Mouse (Mus musculus): ENCODE results near the gene Aplp2. TPM values are rescaled to one million over a fixed set of nuclear protein-coding genes. Genes with fewer than 3 reads are reported as not detected.

The Aplp2 gene
- polyA plus RNA-seq, 1 experiment from 2014 or later, result 227 TPM

DNA sequence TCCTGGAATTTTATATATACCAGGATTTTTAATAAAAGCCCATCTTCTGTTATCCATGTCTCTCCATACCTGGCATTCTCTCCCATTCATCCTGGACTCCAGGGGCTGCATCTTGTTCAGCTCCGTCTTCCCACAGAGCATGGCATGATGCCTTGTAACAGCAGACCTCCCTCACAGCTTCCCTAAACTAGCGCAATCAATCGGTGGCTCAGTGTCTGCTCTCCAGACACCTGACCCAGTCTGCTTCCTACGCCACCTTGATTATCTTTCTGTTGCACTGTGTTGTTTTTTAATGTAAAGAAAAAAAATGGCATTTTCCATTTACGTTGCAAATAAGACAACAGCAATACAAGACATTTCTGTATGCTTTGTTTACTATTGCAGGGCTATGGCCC, 32.3 kb upstream of the Aplp2 start:
- Histone ChIP-seq H3K9ac (replicated peaks) (no peak overlapping the region), H3K4me3 (no peak overlapping the region), H3K36me3 (no peaks in the 10 kb centered on the region), H3K4me1 (no peaks in the 10 kb centered on the region), H3K4me2 (replicated peaks) (no peak overlapping the region), H3K27me3 (no peaks in the 10 kb centered on the region), H3K27ac (replicated peaks) (no peak overlapping the region), H3K9me3 (no peaks in the 10 kb centered on the region)
- ATAC-seq (replicated peaks), result no peak
- 75% methylated on average over 5 of the region's 5 CpGs for WGBS

DNA sequence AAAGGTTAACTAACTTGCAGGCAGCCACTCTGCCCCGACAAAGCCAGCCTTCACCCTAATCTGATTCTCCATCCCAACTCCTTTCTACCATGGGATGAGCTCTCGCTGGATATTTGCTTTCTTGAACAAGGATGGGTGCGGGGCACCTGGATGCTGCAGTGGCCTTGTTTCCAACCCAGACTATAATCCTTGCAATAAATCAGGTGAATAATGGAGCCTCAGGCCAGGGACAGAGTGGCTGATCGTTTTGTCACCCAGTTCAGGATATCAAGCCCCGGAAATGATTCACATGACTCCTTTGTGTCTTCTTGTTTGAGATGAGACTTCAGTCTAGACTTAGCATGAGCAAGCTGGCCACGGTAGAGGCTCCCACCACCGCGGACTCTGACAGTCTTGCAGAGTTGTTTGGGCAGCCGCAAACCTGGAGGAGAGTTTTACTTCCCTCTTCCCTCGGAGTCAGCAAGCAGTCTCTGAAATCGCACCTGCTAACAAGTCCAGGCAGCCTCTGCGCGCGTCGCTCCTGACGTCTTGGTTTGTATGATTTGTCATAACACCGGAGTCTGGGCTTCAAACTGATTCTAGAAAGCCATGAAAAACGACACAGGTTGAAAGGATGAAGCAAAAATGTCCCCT, 31.8 kb upstream of the Aplp2 start:
- 77% methylated on average over 18 of the region's 18 CpGs for WGBS
- Histone ChIP-seq H3K36me3 (no peaks in the 10 kb centered on the region), H3K9ac (replicated peaks) (no peak overlapping the region), H3K4me3 (no peak overlapping the region), H3K27ac (replicated peaks) (no peak overlapping the region), H3K4me1 (no peaks in the 10 kb centered on the region), H3K27me3 (no peaks in the 10 kb centered on the region), H3K9me3 (no peaks in the 10 kb centered on the region), H3K4me2 (replicated peaks) (no peak overlapping the region)
- ATAC-seq (replicated peaks), result no peak

DNA sequence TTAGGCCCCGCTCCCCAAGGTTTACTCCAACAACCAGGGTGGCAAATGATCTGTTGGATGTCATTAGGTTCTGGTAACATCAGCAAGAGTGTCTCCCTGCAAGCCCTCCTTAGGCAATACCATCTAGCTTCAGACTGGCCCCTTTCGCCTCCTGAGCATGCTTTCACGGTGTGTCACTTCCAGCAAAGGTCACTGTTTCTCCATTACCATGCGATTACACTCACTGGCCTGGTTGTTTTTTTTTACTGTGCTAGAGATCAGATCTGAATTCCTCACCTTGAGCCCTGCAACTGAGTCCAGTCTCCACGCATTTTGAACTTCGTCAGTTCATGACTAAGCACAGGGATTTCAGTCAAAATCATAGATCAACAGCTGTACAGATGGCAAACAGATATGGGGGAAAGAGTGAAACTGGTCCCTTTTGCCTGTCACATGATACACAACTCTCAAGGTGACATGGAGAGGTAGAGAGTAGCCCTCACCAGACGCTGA, 29.6 kb upstream of the Aplp2 start:
- no peak overlapping the region for H3K27ac ChIP-seq (replicated peaks)
- ATAC-seq (replicated peaks), result no peak
- H3K9me3 ChIP-seq, result no peaks in the 10 kb centered on the region
- no peaks in the 10 kb centered on the region for H3K4me1 ChIP-seq
- no peak overlapping the region for H3K9ac ChIP-seq (replicated peaks)
- WGBS, result 89% methylated on average over 7 of the region's 7 CpGs
- H3K4me2 ChIP-seq (replicated peaks), result no peak overlapping the region
- H3K36me3 ChIP-seq, result no peaks in the 10 kb centered on the region
- H3K4me3 ChIP-seq, result no peak overlapping the region
- H3K27me3 ChIP-seq, result no peaks in the 10 kb centered on the region

DNA sequence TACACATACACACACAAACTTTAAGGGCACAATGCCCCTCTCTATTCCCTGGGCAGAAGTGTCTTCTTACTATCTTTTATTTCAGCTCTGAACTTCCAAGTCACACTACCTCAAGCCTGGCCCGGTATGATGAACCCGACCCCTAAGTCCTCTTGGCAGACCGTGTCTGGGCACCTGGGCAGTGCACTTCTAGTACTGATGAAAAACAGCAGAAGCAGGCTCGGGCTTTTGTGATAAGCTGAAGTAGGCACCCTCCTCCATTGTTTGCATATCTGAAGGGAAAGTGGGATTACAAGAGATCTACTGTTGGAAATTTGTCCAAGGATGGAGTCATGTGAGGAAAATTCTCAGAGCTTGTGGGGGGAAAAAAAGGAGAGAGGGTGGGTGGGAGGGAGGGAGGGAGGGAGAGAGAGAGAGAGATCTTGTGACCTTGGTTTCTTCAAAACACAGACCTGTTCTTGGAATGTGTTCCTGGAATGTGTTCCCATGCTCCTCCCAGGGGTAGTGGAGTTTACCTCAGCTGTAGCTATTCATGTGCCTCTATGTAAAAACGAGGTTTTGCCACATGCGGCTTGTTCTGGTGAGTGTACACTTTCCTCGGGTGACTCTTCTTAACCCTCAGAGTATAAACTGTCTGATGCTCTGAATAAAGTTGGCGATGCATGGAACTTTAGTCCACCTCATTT, 29.1 kb upstream of the Aplp2 start:
- Histone ChIP-seq H3K9me3 (no peaks in the 10 kb centered on the region), H3K27ac (replicated peaks) (no peak overlapping the region), H3K27me3 (no peaks in the 10 kb centered on the region), H3K4me3 (no peak overlapping the region), H3K4me2 (replicated peaks) (no peak overlapping the region), H3K9ac (replicated peaks) (no peak overlapping the region), H3K36me3 (no peaks in the 10 kb centered on the region), H3K4me1 (no peaks in the 10 kb centered on the region)
- no peak for ATAC-seq (replicated peaks)
- 83% methylated on average over 8 of the region's 8 CpGs for WGBS

DNA sequence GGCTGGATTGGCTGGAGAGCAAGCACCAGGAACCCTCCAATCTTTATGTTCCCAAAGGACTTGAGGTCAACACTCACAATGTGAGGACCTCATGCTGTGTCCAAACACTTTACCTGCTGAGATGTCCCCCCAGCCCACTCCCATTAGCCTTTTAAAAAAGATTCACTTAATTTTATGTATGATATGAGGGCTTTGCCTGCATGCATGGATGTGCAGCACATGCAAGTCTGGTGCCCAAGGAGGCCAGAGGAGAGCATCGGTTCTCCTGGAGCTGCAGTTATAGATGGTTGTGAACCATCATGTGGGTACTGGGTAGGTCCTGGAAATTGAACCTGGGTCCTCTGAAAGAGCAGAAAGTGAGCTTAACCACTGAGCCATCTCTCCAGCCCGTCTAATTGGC, 27.9 kb upstream of the Aplp2 start:
- Histone ChIP-seq H3K9ac (replicated peaks) (no peak overlapping the region), H3K9me3 (no peaks in the 10 kb centered on the region), H3K4me2 (replicated peaks) (no peak overlapping the region), H3K4me1 (0 out of 2 replicates have a peak, but pooled peaks cover 4% of the 10 kb centered on the region), H3K27ac (replicated peaks) (no peak overlapping the region), H3K4me3 (no peak overlapping the region), H3K36me3 (no peaks in the 10 kb centered on the region), H3K27me3 (no peaks in the 10 kb centered on the region)
- no peak for ATAC-seq (replicated peaks)
- WGBS, result 88% methylated on average over 2 of the region's 2 CpGs

DNA sequence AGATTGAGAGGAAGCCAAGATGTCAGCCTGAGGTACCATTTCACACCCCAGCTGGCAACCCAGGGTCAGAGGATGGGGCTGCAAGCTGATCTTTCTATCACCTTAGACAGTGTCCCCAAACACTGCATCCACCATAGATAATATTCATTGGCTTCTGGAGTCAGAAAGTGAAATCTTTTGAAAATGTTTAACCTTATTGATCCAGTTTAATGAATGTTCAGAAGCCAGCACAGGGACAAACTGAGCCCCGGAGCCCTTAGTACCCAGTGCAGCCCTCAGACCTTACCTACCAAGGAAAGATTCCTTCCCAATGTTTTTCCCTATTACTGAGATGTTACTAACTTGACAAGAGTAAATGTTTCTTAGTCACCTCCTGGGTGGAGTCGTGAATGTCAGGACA, 26.9 kb upstream of the Aplp2 start:
- Histone ChIP-seq H3K9ac (replicated peaks) (no peak overlapping the region), H3K9me3 (no peaks in the 10 kb centered on the region), H3K4me2 (replicated peaks) (no peak overlapping the region), H3K27me3 (no peaks in the 10 kb centered on the region), H3K27ac (replicated peaks) (no peak overlapping the region), H3K36me3 (no peaks in the 10 kb centered on the region), H3K4me1 (0 out of 2 replicates have a peak, but pooled peaks cover 4% of the 10 kb centered on the region), H3K4me3 (no peak overlapping the region)
- WGBS, result 89% methylated on average over 2 of the region's 2 CpGs
- ATAC-seq (replicated peaks), result no peak

DNA sequence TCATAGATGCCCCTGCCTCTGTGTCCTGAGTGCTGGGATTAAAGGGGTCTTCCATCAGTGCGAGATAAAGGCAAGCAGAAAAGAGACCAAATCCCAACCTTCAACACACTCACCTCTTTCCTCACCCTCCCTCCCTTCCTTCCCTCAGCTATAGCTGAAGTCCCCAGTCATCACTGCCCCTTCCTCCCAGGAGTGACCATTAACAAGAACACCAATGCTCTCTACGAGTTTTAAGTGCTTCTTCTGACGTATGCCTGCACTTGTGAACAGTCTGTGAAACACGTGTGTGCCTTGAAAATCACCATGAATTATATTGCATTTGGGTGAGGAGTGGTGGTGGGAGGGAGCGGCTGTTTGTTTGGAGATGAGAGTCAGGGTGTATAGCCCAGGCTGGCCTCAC, 24.5 kb upstream of the Aplp2 start:
- Histone ChIP-seq H3K36me3 (no peaks in the 10 kb centered on the region), H3K9ac (replicated peaks) (no peak overlapping the region), H3K4me1 (0 out of 2 replicates have a peak, but pooled peaks cover 7% of the 10 kb centered on the region), H3K27ac (replicated peaks) (no peak overlapping the region), H3K4me3 (no peak overlapping the region), H3K27me3 (no peaks in the 10 kb centered on the region), H3K4me2 (replicated peaks) (no peak overlapping the region), H3K9me3 (no peaks in the 10 kb centered on the region)
- WGBS, result 79% methylated on average over 5 of the region's 5 CpGs
- no peak for ATAC-seq (replicated peaks)

DNA sequence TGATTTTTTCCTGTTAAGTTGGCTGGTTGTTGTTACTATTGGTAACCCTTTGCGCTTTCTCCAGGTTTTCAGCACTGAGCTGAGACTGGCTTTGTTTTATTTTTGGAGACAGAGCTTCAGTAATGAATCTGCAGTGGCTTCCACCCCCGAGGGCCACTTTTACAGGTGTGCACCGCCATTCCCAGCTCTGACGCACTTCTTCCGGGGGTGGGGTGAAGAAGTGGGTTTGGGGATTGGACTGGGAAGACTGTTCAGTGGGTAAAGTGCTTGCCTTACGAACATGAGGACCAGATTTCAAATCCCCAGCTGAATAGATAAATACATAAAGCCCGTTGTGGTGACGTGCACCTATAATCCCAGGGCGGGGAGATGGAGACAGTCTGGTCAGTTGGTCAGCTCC, 23.9 kb upstream of the Aplp2 start:
- Histone ChIP-seq H3K36me3 (no peaks in the 10 kb centered on the region), H3K4me2 (replicated peaks) (no peak overlapping the region), H3K27ac (replicated peaks) (no peak overlapping the region), H3K9me3 (no peaks in the 10 kb centered on the region), H3K27me3 (no peaks in the 10 kb centered on the region), H3K4me1 (0 out of 2 replicates have a peak, but pooled peaks cover 7% of the 10 kb centered on the region), H3K4me3 (no peak overlapping the region), H3K9ac (replicated peaks) (no peak overlapping the region)
- WGBS, result 88% methylated on average over 9 of the region's 9 CpGs
- ATAC-seq (replicated peaks), result no peak

DNA sequence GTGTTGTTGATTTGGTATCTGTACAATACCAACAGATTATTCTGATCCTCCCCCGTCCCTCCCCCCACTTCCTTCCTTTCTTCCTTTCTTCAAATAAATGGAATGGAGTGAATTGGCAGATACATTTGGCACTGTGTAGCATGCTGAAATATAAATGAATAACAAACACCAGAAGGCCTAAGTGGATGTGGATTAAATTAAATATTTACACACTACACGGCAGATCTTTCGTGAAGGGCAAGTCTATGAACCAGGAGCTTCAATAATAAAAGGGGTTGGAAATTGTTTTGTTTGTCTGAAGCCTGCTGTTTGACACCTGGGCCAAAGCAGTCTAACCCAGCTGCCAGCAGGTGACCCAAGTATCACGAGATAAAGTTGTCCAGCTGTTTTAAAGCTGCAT, 23.4 kb upstream of the Aplp2 start:
- Histone ChIP-seq H3K9ac (replicated peaks) (no peak overlapping the region), H3K9me3 (no peaks in the 10 kb centered on the region), H3K27me3 (no peaks in the 10 kb centered on the region), H3K4me3 (no peak overlapping the region), H3K4me1 (0 out of 2 replicates have a peak, but pooled peaks cover 7% of the 10 kb centered on the region), H3K27ac (replicated peaks) (no peak overlapping the region), H3K4me2 (replicated peaks) (no peak overlapping the region), H3K36me3 (no peaks in the 10 kb centered on the region)
- WGBS, result 54% methylated on average over 4 of the region's 4 CpGs
- no peak for ATAC-seq (replicated peaks)

DNA sequence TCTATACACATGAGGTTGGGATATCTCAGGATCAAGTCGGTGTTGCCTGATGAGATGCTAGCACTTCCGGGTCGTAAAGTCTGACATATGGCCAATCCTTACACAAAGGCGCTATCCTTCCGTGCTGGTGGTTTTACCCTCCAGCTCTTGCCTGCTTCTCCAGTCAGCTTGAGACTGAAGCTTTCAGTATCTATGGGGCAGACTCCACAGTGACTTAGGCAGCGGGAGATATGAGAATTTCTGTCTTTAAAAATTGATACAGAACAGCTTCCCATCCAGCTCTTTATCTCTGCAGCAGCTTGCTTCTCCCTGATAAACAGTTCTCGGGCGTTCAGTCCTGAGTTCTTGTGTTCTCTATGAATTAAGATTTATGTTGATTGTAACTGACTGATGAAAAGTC, 14.9 kb upstream of the Aplp2 start:
- Histone ChIP-seq H3K4me3 (no peak overlapping the region), H3K4me1 (peaks cover 4% of the 10 kb centered on the region; the same call in 1 of the 2 replicates), H3K36me3 (no peaks in the 10 kb centered on the region), H3K27ac (replicated peaks) (no peak overlapping the region), H3K9me3 (no peaks in the 10 kb centered on the region), H3K4me2 (replicated peaks) (no peak overlapping the region), H3K9ac (replicated peaks) (no peak overlapping the region), H3K27me3 (no peaks in the 10 kb centered on the region)
- no peak for ATAC-seq (replicated peaks)
- WGBS, result 85% methylated on average over 8 of the region's 8 CpGs

GRCm38 (mm10) chr9:31225808-31226207, 14.2 kb upstream of the Aplp2 start:
- Histone ChIP-seq H3K27me3 (no peaks in the 10 kb centered on the region), H3K4me3 (no peak overlapping the region), H3K4me2 (replicated peaks) (no peak overlapping the region), H3K9ac (replicated peaks) (no peak overlapping the region), H3K36me3 (no peaks in the 10 kb centered on the region), H3K4me1 (peaks cover 3% of the 10 kb centered on the region; the same call in 1 of the 2 replicates), H3K9me3 (no peaks in the 10 kb centered on the region), H3K27ac (replicated peaks) (no peak overlapping the region)
- ATAC-seq (replicated peaks), result no peak
- WGBS, result 66% methylated on average over 11 of the region's 11 CpGs

DNA sequence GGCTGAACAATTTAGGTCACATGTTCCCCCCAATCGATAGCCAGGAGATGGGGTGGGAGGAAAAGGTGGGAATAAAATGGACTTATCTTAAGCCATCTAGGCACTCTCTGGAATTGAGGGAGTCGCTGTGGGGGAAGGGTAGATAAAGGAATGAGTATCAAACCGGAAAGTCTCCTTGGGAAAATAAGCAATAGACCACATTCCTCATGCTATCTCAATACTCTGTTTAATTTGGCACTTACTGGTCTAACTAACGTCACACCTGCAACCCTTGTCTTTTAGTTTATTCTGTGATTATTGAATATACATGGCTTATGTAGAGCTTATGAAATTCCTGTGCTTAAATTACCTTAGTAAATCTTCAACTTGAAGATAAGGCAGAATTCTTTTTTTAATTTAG, 11.9 kb upstream of the Aplp2 start:
- no peaks in the 10 kb centered on the region for H3K4me1 ChIP-seq
- no peaks in the 10 kb centered on the region for H3K36me3 ChIP-seq
- no peaks in the 10 kb centered on the region for H3K9me3 ChIP-seq
- H3K27ac ChIP-seq (replicated peaks), result no peak overlapping the region
- H3K9ac ChIP-seq (replicated peaks), result no peak overlapping the region
- no peak for ATAC-seq (replicated peaks)
- no peak overlapping the region for H3K4me2 ChIP-seq (replicated peaks)
- 88% methylated on average over 4 of the region's 4 CpGs for WGBS
- H3K4me3 ChIP-seq, result no peak overlapping the region
- H3K27me3 ChIP-seq, result no peaks in the 10 kb centered on the region

All from forebrain, embryonic 15.5 days (tissue).